Mouse (Mus musculus): ENCODE measurements around the gene Chmp4b. TPM values are rescaled to one million over a fixed set of nuclear protein-coding genes. Genes with fewer than 3 reads are reported as not detected.

Gene Chmp4b
- polyA plus RNA-seq, 1 experiment from 2014 or later = 25.4 TPM

DNA sequence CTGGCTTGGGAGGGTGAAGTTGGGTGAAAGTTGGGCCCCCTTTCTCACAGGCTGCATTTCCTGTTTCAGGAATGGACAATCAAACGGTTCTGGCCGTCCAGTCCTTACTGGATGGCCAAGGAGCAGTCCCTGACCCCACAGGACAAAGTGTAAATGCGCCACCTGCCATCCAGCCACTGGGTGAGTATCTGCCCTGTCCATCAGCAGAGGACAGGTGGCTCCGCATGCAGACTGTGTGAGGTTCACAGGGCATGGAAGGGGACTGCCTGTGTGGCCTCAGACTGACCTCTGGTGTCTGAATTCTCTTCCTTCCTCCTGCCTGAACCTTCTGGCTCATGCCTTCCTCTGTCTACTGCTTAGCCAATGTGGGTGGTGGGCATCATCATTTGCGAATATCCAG lies 29.8 kb upstream of the Chmp4b start:
- 77% methylated on average over 5 of the region's 5 CpGs for WGBS
- Histone ChIP-seq H3K9me3 (peaks cover 6% of the 10 kb centered on the region; the same call in 1 of the 2 replicates), H3K9ac (replicated peaks) (no peak overlapping the region), H3K27me3 (no peaks in the 10 kb centered on the region), H3K4me2 (no peak overlapping the region), H3K4me3 (replicated peaks) (no peak overlapping the region), H3K36me3 (peaks cover 27% of the 10 kb centered on the region), H3K4me1 (replicated peaks) (no peaks in the 10 kb centered on the region), H3K27ac (no peak overlapping the region)
- ATAC-seq (ENCODE audit: insufficient number of reproducible peaks, insufficient read depth, low FRiP score, low TSS enrichment, low read depth) = no peak

DNA sequence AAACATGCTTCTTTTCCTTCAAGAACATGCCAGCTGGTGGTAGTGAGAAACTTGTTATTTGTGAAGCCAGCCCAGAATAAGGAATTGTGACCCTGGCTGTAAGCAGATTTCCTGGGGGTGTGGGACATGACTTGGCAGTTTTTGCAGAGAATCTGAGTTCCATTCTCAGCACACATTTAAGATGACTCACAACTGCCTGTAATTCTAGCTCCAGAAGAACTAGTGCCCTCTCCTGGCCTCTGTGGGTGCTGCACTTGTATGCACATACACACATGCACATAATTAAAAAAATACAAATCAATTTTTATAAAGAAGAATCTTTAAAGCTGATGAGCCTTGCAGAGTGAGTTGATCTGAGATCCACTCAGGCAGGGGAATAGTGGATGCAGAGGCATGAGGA lies 27.4 kb upstream of the Chmp4b start:
- Histone ChIP-seq H3K27ac (no peak overlapping the region), H3K9me3 (peaks cover 6% of the 10 kb centered on the region; the same call in 1 of the 2 replicates), H3K4me2 (no peak overlapping the region), H3K9ac (replicated peaks) (no peak overlapping the region), H3K4me1 (replicated peaks) (no peaks in the 10 kb centered on the region), H3K27me3 (no peaks in the 10 kb centered on the region), H3K36me3 (peaks cover 41% of the 10 kb centered on the region), H3K4me3 (replicated peaks) (no peak overlapping the region)
- ATAC-seq (ENCODE audit: insufficient number of reproducible peaks, insufficient read depth, low FRiP score, low TSS enrichment, low read depth) = no peak

DNA sequence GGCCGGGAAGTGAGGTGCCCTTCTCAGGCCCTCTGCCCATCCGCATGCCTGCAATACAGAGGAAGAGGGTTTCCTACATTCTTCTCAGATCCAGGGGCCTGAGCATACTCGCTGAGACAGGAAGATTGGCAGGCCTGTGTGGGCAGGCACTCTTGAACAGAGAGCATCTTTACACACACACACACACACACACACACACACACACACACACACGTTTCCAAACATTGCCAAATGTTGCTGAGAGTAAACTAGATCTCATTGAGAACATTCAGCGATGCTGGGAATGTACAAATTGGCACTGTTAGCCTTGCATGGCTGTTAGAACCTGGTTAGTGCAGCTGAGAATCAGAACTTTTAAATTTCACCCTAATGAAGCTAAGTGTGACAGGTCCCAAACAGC lies 21.0 kb upstream of the Chmp4b start:
- Histone ChIP-seq H3K36me3 (peaks cover 60% of the 10 kb centered on the region), H3K27ac (no peak overlapping the region), H3K9ac (replicated peaks) (no peak overlapping the region), H3K4me2 (no peak overlapping the region), H3K4me3 (replicated peaks) (no peak overlapping the region), H3K4me1 (replicated peaks) (no peaks in the 10 kb centered on the region), H3K9me3 (no peaks in the 10 kb centered on the region), H3K27me3 (no peaks in the 10 kb centered on the region)
- WGBS = 78% methylated on average over 5 of the region's 5 CpGs
- ATAC-seq (ENCODE audit: insufficient number of reproducible peaks, insufficient read depth, low FRiP score, low TSS enrichment, low read depth) = no peak

DNA sequence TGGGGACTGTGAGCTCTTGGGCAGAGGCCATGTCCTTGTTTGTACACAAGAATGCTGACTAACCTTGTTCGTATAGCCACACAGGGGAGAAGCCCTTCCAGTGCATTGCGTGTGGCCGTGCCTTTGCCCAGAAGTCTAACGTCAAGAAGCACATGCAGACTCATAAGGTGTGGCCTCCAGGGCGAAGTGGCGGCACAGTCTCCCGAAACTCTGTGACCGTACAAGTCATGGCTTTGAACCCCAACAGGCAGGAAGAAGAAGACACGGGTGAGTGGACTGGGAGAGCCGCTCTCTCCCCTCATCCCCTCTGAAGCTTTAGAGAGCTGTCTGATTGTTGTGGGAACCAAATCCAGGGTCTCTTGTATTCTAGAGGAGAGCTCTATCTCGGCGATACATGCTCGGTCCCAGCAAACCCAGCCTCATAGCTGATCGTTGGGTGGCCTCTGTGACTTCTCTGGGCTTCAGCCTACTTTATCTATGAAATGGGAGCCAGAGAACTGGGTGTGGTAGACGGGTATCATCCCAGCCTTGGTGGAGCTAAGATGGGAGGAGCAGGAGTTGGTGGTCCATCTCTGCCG lies 19.2 kb upstream of the Chmp4b start:
- Histone ChIP-seq H3K4me2 (no peak overlapping the region), H3K4me3 (replicated peaks) (no peak overlapping the region), H3K9me3 (no peaks in the 10 kb centered on the region), H3K27ac (no peak overlapping the region), H3K9ac (replicated peaks) (no peak overlapping the region), H3K4me1 (replicated peaks) (no peaks in the 10 kb centered on the region), H3K27me3 (no peaks in the 10 kb centered on the region), H3K36me3 (peaks cover 63% of the 10 kb centered on the region)
- no peak for ATAC-seq (ENCODE audit: insufficient number of reproducible peaks, insufficient read depth, low FRiP score, low TSS enrichment, low read depth)
- 89% methylated on average over 16 of the region's 16 CpGs for WGBS

DNA sequence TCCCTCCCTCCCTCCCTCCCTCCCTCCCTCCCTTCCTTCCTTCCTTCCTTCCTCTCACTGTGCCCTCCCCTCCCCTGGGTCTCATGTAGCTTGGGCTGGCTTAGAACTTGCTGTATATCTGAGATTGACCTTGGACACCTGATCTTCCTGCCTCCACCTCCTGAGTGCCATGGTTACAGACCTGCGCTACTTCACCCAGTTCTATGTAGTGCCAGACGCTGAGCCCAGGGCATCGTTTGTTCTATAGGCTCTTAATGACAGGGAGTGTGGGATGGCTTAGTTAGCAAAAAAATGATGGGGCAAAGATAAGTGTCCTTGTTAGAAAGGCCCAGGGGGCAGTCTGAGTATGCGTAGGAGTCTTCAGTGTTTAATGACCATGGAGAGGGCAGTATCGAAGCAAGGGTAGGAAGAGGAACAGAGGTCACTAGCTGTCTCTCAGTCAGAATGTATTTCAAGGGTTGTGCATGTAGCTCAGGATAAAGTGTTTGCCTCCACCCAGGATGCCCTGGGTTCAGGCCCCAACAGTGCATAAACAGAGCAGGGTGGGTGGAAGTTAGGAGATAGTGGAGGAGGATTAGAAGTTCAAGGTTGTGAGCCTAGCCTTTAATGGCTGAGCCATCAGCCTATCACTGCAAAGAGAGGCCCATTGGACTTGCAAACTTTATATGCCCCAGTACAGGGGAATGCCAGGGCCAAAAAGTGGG lies 18.3 kb upstream of the Chmp4b start:
- Histone ChIP-seq H3K4me1 (replicated peaks) (no peaks in the 10 kb centered on the region), H3K9me3 (peaks cover 3% of the 10 kb centered on the region; the same call in 1 of the 2 replicates), H3K4me3 (replicated peaks) (no peak overlapping the region), H3K27me3 (no peaks in the 10 kb centered on the region), H3K36me3 (peaks cover 66% of the 10 kb centered on the region), H3K27ac (no peak overlapping the region), H3K4me2 (no peak overlapping the region), H3K9ac (replicated peaks) (no peak overlapping the region)
- 88% methylated on average over 5 of the region's 5 CpGs for WGBS
- no peak for ATAC-seq (ENCODE audit: insufficient number of reproducible peaks, insufficient read depth, low FRiP score, low TSS enrichment, low read depth)

DNA sequence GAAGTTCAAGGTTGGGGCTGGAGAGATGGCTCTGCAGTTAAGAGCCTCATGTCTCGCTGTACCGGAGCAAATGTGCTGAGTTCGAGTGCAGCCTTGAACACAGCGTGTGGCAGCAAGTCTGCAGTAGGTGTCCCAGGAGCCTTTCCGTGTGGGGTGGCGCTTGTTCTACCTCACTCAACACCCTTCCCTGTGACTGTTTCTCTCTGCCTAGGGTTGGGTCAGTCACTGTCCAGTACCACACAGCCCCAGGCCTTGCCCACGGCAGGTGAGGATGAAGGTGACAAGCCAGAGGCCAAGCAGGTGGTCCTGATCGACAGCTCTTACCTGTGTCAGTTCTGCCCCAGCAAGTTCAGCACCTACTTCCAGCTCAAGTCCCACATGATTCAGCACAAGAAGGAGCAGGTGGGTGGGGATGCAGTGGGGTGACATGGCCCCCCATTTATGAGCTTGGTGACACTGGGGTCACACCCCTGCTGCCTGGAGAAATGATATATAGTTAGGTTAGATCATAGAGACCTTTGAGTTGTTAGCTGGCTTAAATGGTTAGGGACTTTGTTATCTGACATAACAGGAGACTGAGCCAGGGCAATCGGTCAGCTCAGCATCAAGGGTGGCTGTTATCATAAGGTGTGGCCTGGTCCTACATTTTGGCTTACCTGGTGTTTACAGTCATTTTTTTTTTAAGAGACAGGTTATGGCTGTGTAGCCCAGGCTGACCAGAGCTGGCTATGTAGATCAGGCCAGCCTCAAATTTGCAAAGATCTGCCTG lies 17.4 kb upstream of the Chmp4b start:
- Histone ChIP-seq H3K9ac (replicated peaks) (no peak overlapping the region), H3K27me3 (no peaks in the 10 kb centered on the region), H3K9me3 (peaks cover 7% of the 10 kb centered on the region; the same call in 1 of the 2 replicates), H3K4me1 (replicated peaks) (no peaks in the 10 kb centered on the region), H3K4me3 (replicated peaks) (no peak overlapping the region), H3K27ac (no peak overlapping the region), H3K4me2 (no peak overlapping the region), H3K36me3 (peaks cover 66% of the 10 kb centered on the region)
- no peak for ATAC-seq (ENCODE audit: insufficient number of reproducible peaks, insufficient read depth, low FRiP score, low TSS enrichment, low read depth)
- WGBS = 92% methylated on average over 9 of the region's 9 CpGs

DNA sequence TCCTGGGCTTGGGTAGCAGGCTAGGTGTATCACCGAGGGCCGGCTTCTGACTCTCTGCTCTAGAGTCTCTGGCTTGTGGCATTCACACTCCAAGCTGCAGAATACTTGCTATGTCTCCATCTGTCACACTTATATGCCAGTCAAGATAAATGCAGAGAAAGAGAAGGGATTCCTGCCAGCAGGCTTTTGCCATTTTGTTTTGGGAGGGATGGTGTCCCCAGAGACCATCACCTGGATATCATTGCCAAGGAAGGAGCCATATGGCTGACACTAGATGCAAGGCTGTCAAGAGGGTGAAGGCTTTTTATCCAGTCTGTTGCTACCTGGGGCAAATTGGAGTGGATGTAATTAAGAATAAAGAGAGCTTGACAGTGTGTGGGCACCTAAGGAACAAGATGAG lies 15.7 kb upstream of the Chmp4b start:
- Histone ChIP-seq H3K9ac (replicated peaks) (no peak overlapping the region), H3K4me3 (replicated peaks) (no peak overlapping the region), H3K36me3 (peaks cover 66% of the 10 kb centered on the region), H3K4me2 (no peak overlapping the region), H3K27ac (no peak overlapping the region), H3K4me1 (replicated peaks) (no peaks in the 10 kb centered on the region), H3K27me3 (no peaks in the 10 kb centered on the region), H3K9me3 (peaks cover 7% of the 10 kb centered on the region; the same call in 1 of the 2 replicates)
- WGBS = 94% methylated on average over 2 of the region's 2 CpGs
- no peak for ATAC-seq (ENCODE audit: insufficient number of reproducible peaks, insufficient read depth, low FRiP score, low TSS enrichment, low read depth)

DNA sequence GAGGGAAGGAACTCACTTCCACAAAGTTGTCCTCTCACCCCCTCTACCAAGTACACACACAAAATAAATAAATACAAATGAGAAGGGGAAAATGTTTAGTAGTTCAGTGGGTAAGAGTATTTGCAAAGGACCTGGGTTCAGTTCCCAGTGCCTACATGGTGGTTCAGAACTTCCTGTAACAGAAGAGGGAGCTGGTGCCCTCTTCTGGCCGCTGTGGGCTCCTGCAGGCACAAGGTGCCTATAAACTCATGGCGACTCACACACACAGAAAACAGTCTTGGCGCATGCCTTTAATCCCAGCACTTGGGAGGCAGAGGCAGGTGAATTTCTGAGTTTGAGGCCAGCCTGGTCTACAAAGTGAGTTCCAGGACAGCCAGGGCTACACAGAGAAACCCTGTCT lies 13.0 kb upstream of the Chmp4b start:
- H3K9me3 ChIP-seq = peaks cover 7% of the 10 kb centered on the region; the same call in 1 of the 2 replicates
- no peak overlapping the region for H3K4me3 ChIP-seq (replicated peaks)
- no peak overlapping the region for H3K9ac ChIP-seq (replicated peaks)
- 92% methylated on average over 3 of the region's 3 CpGs for WGBS
- peaks cover 60% of the 10 kb centered on the region for H3K36me3 ChIP-seq
- no peak for ATAC-seq (ENCODE audit: insufficient number of reproducible peaks, insufficient read depth, low FRiP score, low TSS enrichment, low read depth)
- H3K27ac ChIP-seq = no peak overlapping the region
- no peaks in the 10 kb centered on the region for H3K4me1 ChIP-seq (replicated peaks)
- H3K27me3 ChIP-seq = no peaks in the 10 kb centered on the region
- H3K4me2 ChIP-seq = no peak overlapping the region

DNA sequence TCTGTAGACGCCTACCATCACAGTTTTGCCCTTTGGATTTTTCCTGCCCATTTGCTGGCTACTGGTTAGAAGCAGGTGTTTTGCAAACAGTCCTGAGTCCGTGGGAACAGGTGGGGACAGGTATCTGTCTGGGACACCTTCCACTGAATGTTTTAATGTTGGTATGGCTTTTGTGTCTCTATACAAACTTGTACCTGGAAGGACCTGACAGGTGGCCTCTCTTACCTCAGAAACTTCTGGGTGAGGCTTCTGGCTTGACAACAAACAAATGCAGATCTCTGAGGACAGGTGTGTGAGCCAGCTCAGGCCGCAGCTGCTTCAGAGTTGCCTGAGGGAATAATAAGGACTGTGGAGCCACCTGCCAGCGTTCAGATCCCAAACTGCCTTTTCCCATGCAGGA lies 12.4 kb upstream of the Chmp4b start:
- H3K4me3 ChIP-seq (replicated peaks) = no peak overlapping the region
- H3K36me3 ChIP-seq = peaks cover 63% of the 10 kb centered on the region
- no peaks in the 10 kb centered on the region for H3K27me3 ChIP-seq
- H3K4me1 ChIP-seq (replicated peaks) = no peaks in the 10 kb centered on the region
- H3K4me2 ChIP-seq = no peak overlapping the region
- ATAC-seq (ENCODE audit: insufficient number of reproducible peaks, insufficient read depth, low FRiP score, low TSS enrichment, low read depth) = no peak
- 85% methylated on average over 4 of the region's 4 CpGs for WGBS
- H3K9ac ChIP-seq (replicated peaks) = no peak overlapping the region
- H3K27ac ChIP-seq = no peak overlapping the region
- H3K9me3 ChIP-seq = peaks cover 7% of the 10 kb centered on the region; the same call in 1 of the 2 replicates

DNA sequence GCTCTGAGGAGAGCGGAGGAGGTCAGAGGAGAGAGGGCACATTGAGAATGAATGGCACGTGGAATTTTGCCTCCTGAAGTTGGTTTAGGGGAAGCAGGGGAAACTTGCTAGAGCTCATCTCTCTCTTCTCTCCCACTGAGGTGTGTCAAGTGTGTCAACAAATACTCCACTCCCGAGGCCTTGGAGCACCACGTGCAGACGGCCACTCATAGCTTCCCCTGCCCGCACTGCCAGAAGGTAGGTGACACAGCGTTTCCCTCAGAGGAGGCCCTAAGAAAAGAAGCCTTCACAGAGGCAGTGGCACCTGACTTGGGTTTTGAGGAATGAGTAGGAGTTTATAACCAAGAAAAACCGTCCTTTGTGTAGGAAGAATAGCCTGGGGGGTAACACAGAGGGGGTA lies 10.3 kb upstream of the Chmp4b start:
- Histone ChIP-seq H3K9me3 (peaks cover 7% of the 10 kb centered on the region; the same call in 1 of the 2 replicates), H3K4me3 (replicated peaks) (no peak overlapping the region), H3K27me3 (no peaks in the 10 kb centered on the region), H3K4me1 (replicated peaks) (no peaks in the 10 kb centered on the region), H3K4me2 (no peak overlapping the region), H3K9ac (replicated peaks) (no peak overlapping the region), H3K36me3 (peaks cover 62% of the 10 kb centered on the region), H3K27ac (no peak overlapping the region)
- ATAC-seq (ENCODE audit: insufficient number of reproducible peaks, insufficient read depth, low FRiP score, low TSS enrichment, low read depth) = no peak
- WGBS = 82% methylated on average over 8 of the region's 8 CpGs

DNA sequence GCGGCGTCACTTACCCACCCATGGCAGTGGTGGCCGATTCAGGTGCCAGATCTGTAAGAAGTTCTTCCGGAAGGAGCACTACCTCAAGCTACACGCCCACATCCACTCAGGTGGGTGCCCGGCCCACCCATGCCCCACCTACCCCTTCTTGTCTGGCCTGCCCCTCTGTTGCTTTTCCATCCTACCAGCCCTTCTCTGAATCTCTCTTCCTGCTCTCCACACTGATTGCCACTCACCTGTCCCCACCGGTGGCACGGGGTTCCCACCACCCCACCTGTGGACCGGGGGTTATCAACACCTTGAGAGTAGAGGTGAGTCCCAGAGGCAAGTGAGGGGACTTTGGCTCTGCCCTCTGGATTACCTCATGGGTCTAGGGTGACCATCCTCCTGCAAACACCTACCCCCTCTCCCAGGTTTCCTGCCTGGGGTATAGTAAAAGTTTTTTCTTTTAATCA lies 9.5 kb upstream of the Chmp4b start:
- ATAC-seq (ENCODE audit: insufficient number of reproducible peaks, insufficient read depth, low FRiP score, low TSS enrichment, low read depth) = no peak
- no peak overlapping the region for H3K4me2 ChIP-seq
- no peak overlapping the region for H3K9ac ChIP-seq (replicated peaks)
- no peak overlapping the region for H3K4me3 ChIP-seq (replicated peaks)
- 99% methylated on average over 9 of the region's 9 CpGs for WGBS
- no peak overlapping the region for H3K27ac ChIP-seq
- peaks cover 62% of the 10 kb centered on the region for H3K36me3 ChIP-seq
- peaks cover 7% of the 10 kb centered on the region; the same call in 1 of the 2 replicates for H3K9me3 ChIP-seq
- H3K4me1 ChIP-seq (replicated peaks) = no peaks in the 10 kb centered on the region
- H3K27me3 ChIP-seq = no peaks in the 10 kb centered on the region
